Mouse (Mus musculus): ENCODE measurements around the gene Ggta1.

DNA sequence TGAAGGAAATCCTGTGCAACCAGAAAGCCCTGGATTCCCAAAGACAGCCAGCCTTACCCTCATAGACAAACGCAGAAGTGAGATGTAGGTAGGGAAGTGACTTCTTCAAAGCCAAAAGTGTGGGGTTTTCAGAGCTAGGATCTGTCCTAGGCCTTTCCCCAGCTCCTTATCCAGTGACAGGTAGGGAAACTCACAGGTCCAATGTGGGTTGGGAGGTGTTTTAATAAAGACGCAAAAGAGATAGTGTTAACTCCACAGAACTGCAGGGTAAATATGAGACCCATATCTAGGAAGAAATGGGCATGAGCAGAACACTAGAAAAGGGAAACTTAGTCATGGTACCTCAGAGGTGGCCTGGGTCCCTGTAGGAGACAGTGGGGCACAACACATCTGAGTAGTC lies 5.2 kb upstream of the Ggta1 start:
- no peak for TF ChIP-seq CTCF (conservative IDR thresholded peaks at IDR 0.05; ENCODE audit: insufficient read depth, insufficient read length, low read depth, low read length)
- TF ChIP-seq POLR2A (IDR thresholded peaks at IDR 0.05; ENCODE audit: low read depth, low read length), result no peak
